Comparison of ENCODE assay signal across 28 mouse cellular contexts in genomic region chr16:62958485-62958884, GRCm38 (mm10).
DNase-seq lines count a peak whose midpoint lies in the region; ATAC-seq and TF ChIP-seq lines count a peak whose summit lies in the region.
"Had no signal": no experiment of that assay in that cellular context is flagged by ENCODE, and none has a peak within 500 bp of the region (broad histone marks: within the 10 kb centered on the region; RNA-seq: fewer than 3 reads in every experiment).

No protein-coding gene starts in this region.

- no peaks in the 10 kb centered on the region for H3K4me1 ChIP-seq in forebrain, embryonic 15.5 days
- H3K4me1 ChIP-seq in forebrain, postnatal 0 days (ENCODE audit: insufficient read depth) = no peaks in the 10 kb centered on the region
- H3K4me1 ChIP-seq in midbrain, embryonic 13.5 days (replicated peaks) = no peaks in the 10 kb centered on the region
- H3K4me1 ChIP-seq in midbrain, embryonic 10.5 days = no peaks in the 10 kb centered on the region
- H3K4me1 ChIP-seq: heart, embryonic 10.5 days; heart, embryonic 15.5 days; limb, embryonic 10.5 days; limb, embryonic 15.5 days; liver, embryonic 13.5 days had no signal

- 23% methylated on average over 4 of the region's 4 CpGs for WGBS in forebrain, embryonic 15.5 days
- WGBS in forebrain, postnatal 0 days = 37% methylated on average over 4 of the region's 4 CpGs
- 38% methylated on average over 4 of the region's 4 CpGs for WGBS in midbrain, embryonic 13.5 days
- WGBS in midbrain, embryonic 10.5 days = 69% methylated on average over 4 of the region's 4 CpGs

- H3K9me3 ChIP-seq in forebrain, embryonic 15.5 days = no peaks in the 10 kb centered on the region
- H3K9me3 ChIP-seq in forebrain, postnatal 0 days (ENCODE audit: low read length) = no peaks in the 10 kb centered on the region
- no peaks in the 10 kb centered on the region for H3K9me3 ChIP-seq in midbrain, embryonic 13.5 days
- H3K9me3 ChIP-seq in midbrain, embryonic 10.5 days (replicated peaks) = no peaks in the 10 kb centered on the region
- H3K9me3 ChIP-seq: heart, embryonic 10.5 days; heart, embryonic 15.5 days; limb, embryonic 10.5 days; limb, embryonic 15.5 days; liver, embryonic 13.5 days had no signal

- H3K27me3 ChIP-seq in forebrain, embryonic 15.5 days = no peaks in the 10 kb centered on the region
- no peaks in the 10 kb centered on the region for H3K27me3 ChIP-seq in forebrain, postnatal 0 days (ENCODE audit: insufficient read depth, low read length)
- no peaks in the 10 kb centered on the region for H3K27me3 ChIP-seq in midbrain, embryonic 13.5 days
- no peaks in the 10 kb centered on the region for H3K27me3 ChIP-seq in midbrain, embryonic 10.5 days (ENCODE audit: low read depth, poor library complexity, severe bottlenecking)
- H3K27me3 ChIP-seq: heart, embryonic 15.5 days; limb, embryonic 15.5 days; liver, embryonic 13.5 days had no signal

- no peak for TF ChIP-seq CTCF in forebrain, postnatal 0 days (IDR thresholded peaks at IDR 0.05; ENCODE audit: low read depth)

- ATAC-seq in forebrain, embryonic 15.5 days (replicated peaks) = peak; percentile 43; the same call in 1 of the 2 replicates
- no peak for ATAC-seq in forebrain, postnatal 0 days
- peak; percentile 67; the same call in 1 of the 2 replicates for ATAC-seq in midbrain, embryonic 13.5 days
- ATAC-seq: CD4-positive, CD25-positive, alpha-beta regulatory T cell, adult 4 months; inflammation-experienced regulatory T-cells, adult 6 months; lung, postnatal 0 days had no signal

- H3K27ac ChIP-seq in forebrain, embryonic 15.5 days (replicated peaks) = no peak overlapping the region
- H3K27ac ChIP-seq in forebrain, postnatal 0 days (ENCODE audit: low read depth, low read length) = no peak overlapping the region
- no peak overlapping the region for H3K27ac ChIP-seq in midbrain, embryonic 13.5 days
- H3K27ac ChIP-seq in midbrain, embryonic 10.5 days (replicated peaks) = no peak overlapping the region
- H3K27ac ChIP-seq: heart, embryonic 10.5 days; heart, embryonic 15.5 days; hindbrain, embryonic 14.5 days; limb, embryonic 10.5 days; limb, embryonic 15.5 days; liver, embryonic 13.5 days; macrophage had no signal

- H3K36me3 ChIP-seq in forebrain, embryonic 15.5 days = no peaks in the 10 kb centered on the region
- H3K36me3 ChIP-seq in forebrain, postnatal 0 days (ENCODE audit: insufficient read depth) = no peaks in the 10 kb centered on the region
- H3K36me3 ChIP-seq in midbrain, embryonic 13.5 days = no peaks in the 10 kb centered on the region
- no peaks in the 10 kb centered on the region for H3K36me3 ChIP-seq in midbrain, embryonic 10.5 days
- H3K36me3 ChIP-seq: heart, embryonic 10.5 days; heart, embryonic 15.5 days; limb, embryonic 10.5 days; limb, embryonic 15.5 days; liver, embryonic 13.5 days had no signal

- no peak overlapping the region for H3K4me3 ChIP-seq in forebrain, embryonic 15.5 days
- H3K4me3 ChIP-seq in forebrain, postnatal 0 days (ENCODE audit: low read depth, low read length) = no peak overlapping the region
- no peak overlapping the region for H3K4me3 ChIP-seq in midbrain, embryonic 13.5 days (replicated peaks)
- no peak overlapping the region for H3K4me3 ChIP-seq in midbrain, embryonic 10.5 days
- H3K4me3 ChIP-seq: heart, embryonic 10.5 days; heart, embryonic 15.5 days; limb, embryonic 10.5 days; limb, embryonic 15.5 days; liver, embryonic 13.5 days; myocyte had no signal

- DNase-seq in forebrain, postnatal 0 days = no peak
- DNase-seq in midbrain, embryonic 10.5 days (ENCODE audit: low spot score) = no peak
- peak; percentile 28 for DNase-seq in mesoderm, embryonic 11.5 days (ENCODE audit: low read depth, low spot score)
- DNase-seq in retina, postnatal 1 day = peak; percentile 49
- no peak for DNase-seq in thymus, adult 18-20 months
- DNase-seq: adrenal gland, postnatal 25 days; cerebellum, adult 2 months; cerebellum, postnatal 14 days; gastrocnemius, postnatal 14 days; heart, adult 11 months; kidney, adult 11 months; kidney, postnatal 14 days; layer of hippocampus, adult 9-11 months; liver, embryonic 13.5 days; lung, adult 18-20 months; thymus, postnatal 4 days had no signal

- no peak overlapping the region for H3K9ac ChIP-seq in forebrain, embryonic 15.5 days (replicated peaks)
- no peak overlapping the region for H3K9ac ChIP-seq in forebrain, postnatal 0 days
- no peak overlapping the region for H3K9ac ChIP-seq in midbrain, embryonic 13.5 days (replicated peaks)
- H3K9ac ChIP-seq: heart, embryonic 15.5 days; hindbrain, embryonic 14.5 days; limb, embryonic 15.5 days; liver, embryonic 13.5 days had no signal

- no peak overlapping the region for H3K4me2 ChIP-seq in forebrain, embryonic 15.5 days (replicated peaks)
- no peak overlapping the region for H3K4me2 ChIP-seq in forebrain, postnatal 0 days (ENCODE audit: low read depth)
- H3K4me2 ChIP-seq in midbrain, embryonic 13.5 days (replicated peaks) = no peak overlapping the region
- H3K4me2 ChIP-seq: heart, embryonic 15.5 days; hindbrain, embryonic 14.5 days; limb, embryonic 15.5 days; liver, embryonic 13.5 days had no signal

Comparison
In these comparisons a context has a peak if more than half of its experiments do, and no peak if none do; other contexts are left out.
1. DNase-seq: peak in mesoderm, embryonic 11.5 days (single experiment) and retina, postnatal 1 day (single experiment); none in forebrain, postnatal 0 days (single experiment), midbrain, embryonic 10.5 days (single experiment) and thymus, adult 18-20 months (0 of 2).